Mouse (Mus musculus) midbrain, embryonic 13.5 days (tissue): ENCODE results near the gene Crygc. TPM values are rescaled to one million over a fixed set of nuclear protein-coding genes. Genes with fewer than 3 reads are reported as not detected.
"Not testable (repeated sequence)": the region's sequence is repeated elsewhere in the genome, so short reads cannot be mapped to it uniquely, and the experiment has no call there.

Experiments used
- ATAC-seq: fragments of 200-750 bp; cut with Nextera tagmentation; 2 replicates; pipeline ENCODE4 v1.8.0; 2017; ENCODE audit warnings: mild to moderate bottlenecking, moderate TSS enrichment, moderate library complexity
- H3K27ac ChIP-seq: fragments of 300-500 bp; sonication (generic); 2 replicates; pipeline ENCODE4 v1.5.1; 2015; ENCODE audit warnings: inconsistent platforms, mild to moderate bottlenecking, moderate library complexity
- H3K27me3 ChIP-seq: fragments of 300-500 bp; sonication (generic); 2 replicates; pipeline ENCODE4 v1.6.1; 2015; ENCODE audit warnings: mild to moderate bottlenecking, inconsistent platforms
- H3K36me3 ChIP-seq: fragments of 300-500 bp; sonication (generic); 2 replicates; pipeline ENCODE4 v1.6.1; 2015; ENCODE audit warnings: mild to moderate bottlenecking, inconsistent platforms
- H3K4me1 ChIP-seq: fragments of 300-500 bp; sonication (generic); replicated peaks from 2 replicates; pipeline ENCODE4 v1.6.1; 2015; ENCODE audit warnings: inconsistent platforms
- H3K4me2 ChIP-seq: fragments of 300-500 bp; sonication (generic); replicated peaks from 2 replicates; pipeline ENCODE4 v1.6.1; 2015; ENCODE audit warnings: moderate library complexity, mild to moderate bottlenecking, inconsistent platforms
- H3K4me3 ChIP-seq: fragments of 300-500 bp; sonication (generic); replicated peaks from 2 replicates; pipeline ENCODE4 v1.5.1; 2015; ENCODE audit warnings: mild to moderate bottlenecking, inconsistent platforms
- H3K9ac ChIP-seq: fragments of 300-500 bp; sonication (generic); replicated peaks from 2 replicates; pipeline ENCODE4 v1.6.1; 2015; ENCODE audit warnings: mild to moderate bottlenecking, inconsistent platforms
- H3K9me3 ChIP-seq: fragments of 300-500 bp; sonication (generic); 2 replicates; pipeline ENCODE4 v1.6.1; 2016; ENCODE audit warnings: mild to moderate bottlenecking, inconsistent platforms
- WGBS: fragments of 180-500 bp; shearing (Covaris S2); methylation state at CpG from one replicate; pipeline ENCODE4 v1.1.7; 2015; 5-methylcytosine and 5-hydroxymethylcytosine counted together
- polyA plus RNA-seq: library from polyadenylated mRNA; unstranded; fragments of >200 nt; fragmentation: Nextera tagmentation; extraction: Ambion mirVana; gene quantifications from 2 replicates; pipeline ENCODE4 v1.2.1, GENCODE M21; 2015

Crygc gene
- polyA plus RNA-seq, 1 experiment from 2014 or later, result not detected

DNA sequence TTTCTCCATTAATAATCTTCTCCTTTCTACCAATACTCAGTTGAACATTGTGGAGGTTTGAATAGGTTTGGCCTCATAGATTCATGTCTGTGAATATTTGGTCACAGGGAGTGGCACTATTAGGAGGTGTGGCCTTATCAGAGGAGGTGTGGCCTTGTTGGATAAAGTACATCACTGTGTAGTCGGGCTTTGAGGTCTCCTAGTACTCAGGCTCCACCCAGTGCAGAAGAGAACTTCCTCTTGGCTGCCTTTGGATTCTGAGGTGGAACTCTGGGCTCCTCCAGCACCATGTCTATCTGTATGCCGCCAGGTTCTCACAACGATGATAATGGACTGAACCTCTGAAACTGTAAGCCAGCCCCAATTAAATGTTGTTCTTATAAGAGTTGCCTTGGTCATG lies 23.5 kb upstream of the Crygc start:
- no peaks in the 10 kb centered on the region for H3K4me1 ChIP-seq
- WGBS, result 88% methylated on average over 3 of the region's 3 CpGs
- no peak overlapping the region for H3K4me3 ChIP-seq
- H3K27ac ChIP-seq, result no peak overlapping the region
- H3K27me3 ChIP-seq, result no peaks in the 10 kb centered on the region
- ATAC-seq, result no peak
- no peaks in the 10 kb centered on the region for H3K36me3 ChIP-seq
- H3K4me2 ChIP-seq, result no peak overlapping the region
- no peak overlapping the region for H3K9ac ChIP-seq
- no peaks in the 10 kb centered on the region for H3K9me3 ChIP-seq

- Histone ChIP-seq H3K4me2 (no peak overlapping the region), H3K27ac (no peak overlapping the region), H3K9ac (no peak overlapping the region), H3K9me3 (no peaks in the 10 kb centered on the region), H3K36me3 (no peaks in the 10 kb centered on the region), H3K27me3 (no peaks in the 10 kb centered on the region), H3K4me3 (no peak overlapping the region), H3K4me1 (no peaks in the 10 kb centered on the region)
- 91% methylated on average over 3 of the region's 3 CpGs for WGBS
- no peak for ATAC-seq
Observed at GRCm38 (mm10) chr1:65091566-65091965, 18.1 kb upstream of the Crygc start.

DNA sequence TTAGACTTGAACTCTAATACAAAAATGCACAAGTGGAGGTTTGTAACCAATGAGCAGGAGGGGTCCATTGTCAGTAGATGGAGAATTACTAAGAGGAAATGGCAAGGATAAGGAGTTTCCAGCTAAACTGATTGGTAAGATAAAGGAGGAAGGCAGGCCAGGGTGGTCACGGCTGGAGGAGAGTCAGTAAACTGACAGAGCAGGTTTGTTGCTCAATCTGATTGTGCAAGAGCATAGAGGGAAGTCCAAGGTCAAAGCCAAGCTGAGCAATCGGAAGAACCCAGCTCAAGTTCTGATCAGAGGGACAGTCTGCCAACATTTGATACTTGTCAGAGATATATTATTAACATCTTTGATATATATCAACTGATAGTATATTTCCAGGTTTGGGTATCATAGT lies 16.9 kb upstream of the Crygc start:
- no peaks in the 10 kb centered on the region for H3K9me3 ChIP-seq
- no peak overlapping the region for H3K4me2 ChIP-seq
- WGBS, result 74% methylated on average over 2 of the region's 2 CpGs
- ATAC-seq, result no peak
- H3K9ac ChIP-seq, result no peak overlapping the region
- H3K27ac ChIP-seq, result no peak overlapping the region
- no peaks in the 10 kb centered on the region for H3K36me3 ChIP-seq
- H3K27me3 ChIP-seq, result no peaks in the 10 kb centered on the region
- H3K4me3 ChIP-seq, result no peak overlapping the region
- no peaks in the 10 kb centered on the region for H3K4me1 ChIP-seq

DNA sequence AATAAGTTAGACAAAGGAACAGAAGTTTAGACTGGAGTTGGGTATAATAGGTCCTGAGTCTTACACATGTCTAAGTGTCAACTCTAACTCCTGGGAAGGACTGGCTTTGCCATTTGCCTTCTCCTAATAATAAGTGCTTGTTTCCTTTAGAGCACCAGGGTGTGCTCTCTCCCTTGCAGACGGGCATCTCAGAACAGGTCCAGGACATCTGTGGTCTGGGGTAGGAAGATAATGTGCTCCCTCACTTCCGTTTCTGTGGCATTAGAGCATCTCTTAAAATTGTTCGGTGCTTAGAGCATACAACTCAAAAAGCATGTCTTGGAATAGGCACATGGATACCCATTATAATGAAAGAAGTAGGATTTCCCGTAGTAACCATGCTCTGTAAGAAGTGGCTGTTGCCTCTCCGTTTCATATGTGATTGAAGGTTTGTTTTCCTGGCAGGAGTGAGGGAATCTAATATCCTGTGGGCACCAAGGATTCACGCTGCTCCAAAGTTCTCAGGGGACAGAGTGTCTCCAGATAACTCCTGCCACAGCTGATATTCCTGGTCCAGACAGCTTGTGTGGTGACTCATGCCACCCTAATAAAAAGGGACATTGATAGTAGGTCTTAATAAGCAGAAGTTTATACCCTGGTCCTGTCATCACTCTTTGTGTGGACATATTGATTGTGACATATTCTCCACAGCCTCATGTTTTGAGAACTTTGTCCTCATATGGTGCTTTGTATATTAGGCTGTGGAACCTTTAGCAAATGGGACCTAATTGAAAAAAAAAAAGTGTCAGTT lies 15.3 kb upstream of the Crygc start:
- Histone ChIP-seq H3K4me3 (no peak overlapping the region), H3K9me3 (no peaks in the 10 kb centered on the region), H3K27ac (no peak overlapping the region), H3K4me2 (no peak overlapping the region), H3K27me3 (no peaks in the 10 kb centered on the region), H3K36me3 (no peaks in the 10 kb centered on the region), H3K9ac (no peak overlapping the region), H3K4me1 (no peaks in the 10 kb centered on the region)
- 84% methylated on average over 6 of the region's 6 CpGs for WGBS
- ATAC-seq, result no peak

DNA sequence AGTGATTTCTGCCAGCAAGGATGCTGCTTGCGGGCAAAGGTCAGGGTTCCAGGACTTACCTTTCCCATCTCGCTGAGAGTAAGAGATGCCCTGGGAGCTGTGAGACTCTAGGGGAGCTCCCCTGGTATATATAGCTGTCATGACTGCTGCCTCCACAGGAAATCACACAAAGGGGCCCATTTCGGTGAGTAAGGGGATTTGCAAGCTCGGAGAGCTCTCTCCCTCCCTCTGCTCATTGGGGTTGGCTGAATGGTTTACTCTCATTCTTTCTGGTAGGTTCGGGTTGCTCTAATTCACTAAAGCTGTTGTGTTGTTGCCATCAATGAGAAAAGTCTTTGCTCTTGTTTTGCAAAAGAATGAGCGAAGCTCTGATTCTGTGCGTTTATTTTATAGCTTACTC lies 8.7 kb upstream of the Crygc start, which contains the start of gene Crygb:
Gene Crygb (minus strand): TSS at position 101 of the 400 bp plus-strand sequence.
- Histone ChIP-seq H3K4me1 (no peaks in the 10 kb centered on the region), H3K4me3 (no peak within 1 kb of the TSS), H3K9ac (no peak within 1 kb of the TSS), H3K27ac (no peak within 1 kb of the TSS), H3K4me2 (peak within 1 kb of the TSS; percentile 23; the same call in 1 of the 2 replicates), H3K27me3 (no peaks in the 10 kb centered on the region), H3K36me3 (no peaks in the 10 kb centered on the region), H3K9me3 (no peaks in the 10 kb centered on the region)
- WGBS, result 26% methylated on average over 7 of the region's 7 CpGs
- ATAC-seq, result no peak

DNA sequence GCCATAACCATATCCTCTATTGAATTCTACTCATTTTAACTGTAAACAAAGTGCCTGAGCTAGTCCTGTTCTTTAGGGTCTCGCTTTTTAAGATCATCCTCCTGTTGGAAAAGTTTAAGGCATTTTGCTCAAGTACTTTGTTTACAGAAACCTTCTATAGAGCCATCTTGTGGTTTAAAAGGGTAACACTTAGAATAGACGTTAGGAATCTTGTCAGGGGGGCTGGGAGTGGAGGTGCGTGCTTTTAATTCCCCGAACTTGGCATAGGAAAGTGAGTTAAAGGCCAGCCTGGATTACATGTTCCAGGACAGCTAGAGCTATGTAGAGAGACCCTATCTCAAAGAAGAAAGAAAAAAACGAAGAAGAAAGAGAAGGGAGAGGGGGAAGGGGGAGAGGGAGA lies 2.1 kb upstream of the Crygc start:
- no peaks in the 10 kb centered on the region for H3K4me1 ChIP-seq
- H3K4me2 ChIP-seq, result no peak overlapping the region
- no peak overlapping the region for H3K27ac ChIP-seq
- no peaks in the 10 kb centered on the region for H3K9me3 ChIP-seq
- H3K9ac ChIP-seq, result no peak overlapping the region
- no peaks in the 10 kb centered on the region for H3K36me3 ChIP-seq
- no peak overlapping the region for H3K4me3 ChIP-seq
- no peak for ATAC-seq
- WGBS, result 20% methylated on average over 5 of the region's 5 CpGs
- H3K27me3 ChIP-seq, result no peaks in the 10 kb centered on the region

GRCm38 (mm10) chr1:65067842-65068241 lies 5.6 kb downstream of the Crygc start:
- H3K4me2 ChIP-seq, result no peak overlapping the region
- H3K9ac ChIP-seq, result no peak overlapping the region
- no peak for ATAC-seq
- no peaks in the 10 kb centered on the region for H3K9me3 ChIP-seq
- H3K27me3 ChIP-seq, result no peaks in the 10 kb centered on the region
- H3K4me1 ChIP-seq, result no peaks in the 10 kb centered on the region
- H3K4me3 ChIP-seq, result no peak overlapping the region
- no peaks in the 10 kb centered on the region for H3K36me3 ChIP-seq
- H3K27ac ChIP-seq, result no peak overlapping the region

GRCm38 (mm10) chr1:65064201-65064600 lies 9.3 kb downstream of the Crygc start:
- Histone ChIP-seq H3K36me3 (no peaks in the 10 kb centered on the region), H3K27me3 (no peaks in the 10 kb centered on the region)
- WGBS, result 82% methylated on average over 15 of the region's 15 CpGs

DNA sequence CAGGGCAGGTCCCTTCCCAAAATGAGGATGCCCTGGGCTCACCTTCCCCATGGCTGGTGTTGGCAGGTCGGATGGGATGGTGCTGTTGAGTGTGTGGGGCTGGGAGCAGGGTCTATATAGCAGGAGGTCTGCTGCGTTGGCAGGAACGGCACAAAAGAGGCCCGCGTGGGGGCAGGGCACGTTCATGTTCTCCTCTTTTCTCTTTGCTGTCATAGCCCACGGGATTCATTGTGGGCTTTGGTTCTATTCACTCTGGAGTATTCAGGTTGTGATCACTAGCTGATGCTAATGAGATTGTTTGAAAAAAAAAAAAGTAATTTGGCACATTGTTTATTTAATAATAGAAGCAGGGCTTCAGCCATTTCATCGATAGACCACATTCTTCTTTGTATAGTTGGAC lies 10.1 kb downstream of the Crygc start, which contains the start of gene Crygd:
Gene Crygd (minus strand): TSS at position 101 of the 400 bp plus-strand sequence.
- H3K4me1 ChIP-seq, result no peaks in the 10 kb centered on the region
- no peaks in the 10 kb centered on the region for H3K36me3 ChIP-seq
- H3K9ac ChIP-seq, result no peak within 1 kb of the TSS
- H3K9me3 ChIP-seq, result no peaks in the 10 kb centered on the region
- 63% methylated on average over 8 of the region's 8 CpGs for WGBS
- H3K4me3 ChIP-seq, result no peak within 1 kb of the TSS
- no peaks in the 10 kb centered on the region for H3K27me3 ChIP-seq
- H3K4me2 ChIP-seq, result no peak within 1 kb of the TSS
- no peak within 1 kb of the TSS for H3K27ac ChIP-seq
- no peak for ATAC-seq

More at GRCm38 (mm10) chr1:65064201-65064600, 9.3 kb downstream of the Crygc start:
- Histone ChIP-seq H3K4me3 (no peak overlapping the region), H3K4me1 (no peaks in the 10 kb centered on the region), H3K27ac (no peak overlapping the region), H3K9me3 (no peaks in the 10 kb centered on the region), H3K9ac (no peak overlapping the region), H3K4me2 (no peak overlapping the region)
- no peak for ATAC-seq

DNA sequence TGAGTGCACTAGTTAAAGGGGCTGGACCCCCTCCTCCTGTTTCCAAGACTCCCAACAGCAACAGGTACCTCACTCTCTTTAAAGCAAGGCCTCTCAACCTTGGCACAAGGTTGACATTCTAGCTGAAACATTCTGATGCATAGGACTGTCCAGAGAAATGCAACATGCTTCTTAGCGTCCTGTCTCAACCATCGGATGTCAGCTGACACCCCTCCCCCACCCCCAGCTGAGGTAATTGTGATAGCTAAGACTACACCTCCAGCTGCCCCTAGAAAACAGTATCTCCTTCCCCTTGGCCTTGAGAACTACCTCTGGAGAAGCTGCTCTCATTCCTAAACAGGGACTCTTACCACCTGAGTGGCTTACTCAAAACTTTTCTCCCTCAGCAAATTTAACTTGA lies 21.3 kb downstream of the Crygc start:
- H3K27ac ChIP-seq, result no peak overlapping the region
- 37% methylated on average over 2 of the region's 2 CpGs for WGBS
- H3K4me2 ChIP-seq, result no peak overlapping the region
- no peak for ATAC-seq
- H3K9me3 ChIP-seq, result no peaks in the 10 kb centered on the region
- no peaks in the 10 kb centered on the region for H3K36me3 ChIP-seq
- H3K4me3 ChIP-seq, result no peak overlapping the region
- H3K4me1 ChIP-seq, result 0 out of 2 replicates have a peak, but pooled peaks cover 3% of the 10 kb centered on the region
- H3K27me3 ChIP-seq, result no peaks in the 10 kb centered on the region
- no peak overlapping the region for H3K9ac ChIP-seq

DNA sequence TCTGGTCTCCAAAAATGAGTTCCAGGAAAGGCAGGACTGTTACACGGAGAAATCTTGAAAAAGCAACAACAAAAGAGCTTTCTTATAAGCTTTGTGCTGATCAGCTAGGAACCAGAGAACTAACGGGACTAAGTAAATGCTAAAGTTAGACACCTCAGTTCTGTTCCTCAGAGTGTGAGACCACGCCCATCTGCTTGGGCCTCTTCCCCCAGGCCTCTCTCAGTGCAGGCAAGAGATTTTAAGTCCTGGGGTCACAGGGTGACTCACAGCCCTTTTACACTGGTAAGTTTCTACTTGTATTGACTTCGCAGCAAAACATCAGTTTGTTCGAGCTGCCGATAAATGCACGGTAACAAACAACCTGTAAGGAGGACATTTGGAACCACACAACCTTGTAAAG lies 21.8 kb downstream of the Crygc start:
- no peak for ATAC-seq
- no peak overlapping the region for H3K9ac ChIP-seq
- no peak overlapping the region for H3K4me2 ChIP-seq
- no peaks in the 10 kb centered on the region for H3K36me3 ChIP-seq
- 0 out of 2 replicates have a peak, but pooled peaks cover 3% of the 10 kb centered on the region for H3K4me1 ChIP-seq
- WGBS, result 64% methylated on average over 7 of the region's 7 CpGs
- H3K27me3 ChIP-seq, result no peaks in the 10 kb centered on the region
- no peak overlapping the region for H3K4me3 ChIP-seq
- H3K9me3 ChIP-seq, result no peaks in the 10 kb centered on the region
- no peak overlapping the region for H3K27ac ChIP-seq

DNA sequence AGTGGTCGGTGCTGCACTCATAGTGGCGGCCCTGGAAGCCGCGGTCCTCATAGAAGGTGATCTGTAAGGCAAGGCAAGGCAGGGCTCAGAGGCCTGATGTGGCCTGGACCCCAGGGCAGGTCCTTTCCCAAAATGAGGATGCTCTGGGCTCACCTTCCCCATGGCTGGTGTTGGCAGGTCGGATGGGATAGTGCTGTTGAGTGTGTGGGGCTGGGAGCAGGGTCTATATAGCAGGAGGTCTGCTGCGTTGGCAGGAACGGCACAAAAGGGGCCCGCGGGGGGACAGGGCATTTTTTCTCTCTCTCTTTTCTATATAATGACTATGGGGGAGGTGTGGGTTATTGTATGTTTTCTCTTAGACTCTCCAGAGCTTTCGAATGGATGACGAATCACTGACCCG lies 22.5 kb downstream of the Crygc start, which contains the start of gene Cryge:
Gene Cryge (minus strand): TSS at position 198 of the 400 bp plus-strand sequence.
- H3K4me3 ChIP-seq, H3K9me3 ChIP-seq, H3K27me3 ChIP-seq, H3K27ac ChIP-seq, ATAC-seq, H3K36me3 ChIP-seq, H3K4me1 ChIP-seq, H3K4me2 ChIP-seq, H3K9ac ChIP-seq: not testable (repeated sequence)
- 65% methylated on average over 12 of the region's 12 CpGs for WGBS

- Histone ChIP-seq H3K36me3 (no peaks in the 10 kb centered on the region), H3K27me3 (no peaks in the 10 kb centered on the region), H3K9me3 (no peaks in the 10 kb centered on the region), H3K27ac (no peak overlapping the region), H3K4me1 (0 out of 2 replicates have a peak, but pooled peaks cover 3% of the 10 kb centered on the region), H3K4me2 (no peak overlapping the region), H3K9ac (no peak overlapping the region), H3K4me3 (no peak overlapping the region)
- ATAC-seq, result no peak
- 51% methylated on average over 12 of the region's 12 CpGs for WGBS
Observed at GRCm38 (mm10) chr1:65048781-65049180, 24.7 kb downstream of the Crygc start.
